Mouse (Mus musculus): ENCODE measurements around the gene Slc23a3.

Gene Slc23a3

DNA sequence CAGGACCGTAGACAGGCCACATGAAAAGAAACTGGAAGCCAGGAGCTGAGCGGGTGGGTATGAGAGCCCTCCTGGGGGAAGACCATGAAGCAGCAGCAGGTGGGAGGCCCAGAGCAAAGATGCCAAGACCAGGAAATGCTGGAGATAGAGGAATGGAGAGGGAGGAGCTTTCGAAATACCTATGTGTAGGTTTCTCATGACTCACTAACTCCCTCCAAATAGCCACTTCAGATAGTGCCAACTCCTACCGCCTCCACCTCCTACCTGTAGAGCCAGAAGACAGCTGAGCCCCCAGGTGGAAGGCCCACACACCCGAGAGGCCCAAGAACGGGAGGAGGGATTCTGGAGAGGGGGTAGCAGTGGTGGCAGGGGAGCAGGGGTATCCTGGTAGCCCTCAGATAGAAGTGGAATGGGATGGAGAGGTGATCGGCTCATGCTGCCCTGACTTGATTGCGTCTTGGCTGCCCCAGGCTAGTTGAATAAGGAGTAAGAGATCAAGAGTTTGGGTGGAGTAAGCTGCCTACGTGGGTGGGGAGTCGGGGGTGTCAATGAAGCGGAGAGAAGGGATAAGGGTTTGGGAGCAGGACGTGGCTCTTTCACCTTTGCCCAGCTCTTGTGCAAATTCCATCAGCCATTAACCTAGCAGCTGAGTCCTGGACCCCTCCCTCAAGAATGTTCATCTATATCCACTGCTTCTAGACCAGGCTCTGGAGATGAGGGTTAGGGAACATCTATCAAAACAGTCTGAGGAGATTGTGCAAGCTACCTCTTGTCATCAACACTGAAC lies at the start of gene Slc23a3:
Gene Slc23a3 (minus strand): TSS at position 470 of the 787 bp plus-strand sequence.
- no peak for DNase-seq (ENCODE audit: inconsistent ontology term)

DNA sequence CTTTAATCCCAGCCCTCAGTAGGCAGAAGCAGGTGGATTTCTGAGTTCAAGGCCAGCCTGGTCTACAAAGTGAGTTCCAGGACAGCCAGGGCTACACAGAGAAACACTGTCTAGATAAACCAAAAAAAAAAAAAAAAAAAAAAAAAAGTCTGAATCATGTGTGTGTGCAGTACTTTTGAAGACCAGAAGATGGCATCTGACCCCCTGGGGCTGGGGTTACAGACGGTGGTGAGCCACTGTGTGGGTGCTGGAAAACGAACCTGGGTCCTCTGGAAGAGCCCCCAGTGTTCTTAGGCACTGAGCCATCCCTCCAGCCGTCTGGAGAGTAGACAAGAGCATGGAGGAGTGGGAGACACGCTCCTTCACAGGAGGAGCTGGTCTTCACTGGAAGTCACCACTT lies 48.5 kb upstream of the Slc23a3 start:
- no peak for DNase-seq (ENCODE audit: inconsistent ontology term)

DNA sequence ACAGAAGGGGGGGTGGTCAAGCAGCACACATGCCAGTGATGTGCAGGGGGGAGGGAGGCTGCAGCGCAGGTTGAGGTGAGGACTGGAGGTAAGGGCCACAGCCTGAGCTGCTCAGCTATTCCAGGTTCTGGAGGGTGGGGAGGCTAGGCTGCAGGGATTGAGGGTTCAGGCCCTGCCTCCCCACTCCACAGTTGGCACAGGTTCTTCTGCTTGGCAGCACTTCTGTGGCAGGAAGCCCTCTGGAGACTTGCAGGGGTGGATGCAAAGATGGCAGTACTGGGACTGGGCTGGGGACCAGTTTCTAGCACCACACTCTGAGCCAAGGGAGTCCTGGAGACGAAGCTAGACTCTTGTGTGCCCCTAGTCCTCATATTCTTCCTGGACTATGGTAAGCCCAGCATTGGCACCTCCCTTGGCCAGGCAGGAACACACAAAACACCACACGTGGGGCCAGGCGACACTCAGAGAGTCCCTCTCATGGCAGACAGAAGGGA lies 47.7 kb upstream of the Slc23a3 start:
- DNase-seq (ENCODE audit: inconsistent ontology term): no peak

DNA sequence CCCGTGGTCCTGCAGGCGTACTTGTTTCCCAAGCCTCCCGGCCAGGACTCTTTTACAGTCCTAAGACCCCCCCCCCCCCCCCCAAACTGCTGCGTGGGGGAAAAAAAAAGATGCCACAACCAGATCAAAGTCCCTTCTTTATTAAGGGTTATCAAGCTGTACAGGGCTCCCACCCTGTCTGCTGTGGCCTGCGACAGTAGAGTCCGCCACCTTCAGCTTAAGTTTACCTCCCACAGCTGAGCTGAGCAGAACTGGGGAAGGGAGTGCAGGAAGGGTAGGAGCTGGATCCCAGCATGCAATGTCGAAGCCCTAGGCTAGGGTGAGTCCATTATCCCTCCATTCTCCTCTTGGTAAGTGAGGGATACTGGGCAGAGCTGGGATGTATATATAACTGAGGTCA lies 47.1 kb upstream of the Slc23a3 start:
- DNase-seq (ENCODE audit: inconsistent ontology term): no peak

DNA sequence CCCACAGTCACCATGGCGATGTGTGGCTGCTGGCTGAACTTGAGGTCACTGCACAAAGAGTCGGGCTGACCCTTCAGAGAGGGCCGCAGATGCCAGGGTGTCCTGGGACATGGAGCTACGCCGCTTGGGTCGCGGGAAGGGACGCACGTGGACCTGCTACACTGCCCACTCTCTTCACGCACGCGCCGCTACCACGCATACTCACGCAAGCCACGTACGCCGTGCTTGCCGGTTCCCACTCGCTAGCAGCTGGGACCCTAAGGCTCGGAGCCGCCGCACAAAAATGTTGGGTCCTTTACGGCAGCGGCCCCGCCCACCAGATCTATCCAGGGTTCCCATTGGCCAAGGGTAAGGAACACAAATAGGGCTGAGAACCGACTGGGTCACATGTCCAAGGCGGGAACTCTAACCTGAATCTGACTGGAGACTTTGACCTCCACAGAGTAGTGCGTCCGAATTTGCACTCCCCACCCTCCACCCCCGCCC lies 46.5 kb upstream of the Slc23a3 start, which contains the start of gene Abcb6:
Gene Abcb6 (minus strand): TSS at position 288 of the 486 bp plus-strand sequence.
- peak; percentile 89 for DNase-seq (ENCODE audit: inconsistent ontology term)

DNA sequence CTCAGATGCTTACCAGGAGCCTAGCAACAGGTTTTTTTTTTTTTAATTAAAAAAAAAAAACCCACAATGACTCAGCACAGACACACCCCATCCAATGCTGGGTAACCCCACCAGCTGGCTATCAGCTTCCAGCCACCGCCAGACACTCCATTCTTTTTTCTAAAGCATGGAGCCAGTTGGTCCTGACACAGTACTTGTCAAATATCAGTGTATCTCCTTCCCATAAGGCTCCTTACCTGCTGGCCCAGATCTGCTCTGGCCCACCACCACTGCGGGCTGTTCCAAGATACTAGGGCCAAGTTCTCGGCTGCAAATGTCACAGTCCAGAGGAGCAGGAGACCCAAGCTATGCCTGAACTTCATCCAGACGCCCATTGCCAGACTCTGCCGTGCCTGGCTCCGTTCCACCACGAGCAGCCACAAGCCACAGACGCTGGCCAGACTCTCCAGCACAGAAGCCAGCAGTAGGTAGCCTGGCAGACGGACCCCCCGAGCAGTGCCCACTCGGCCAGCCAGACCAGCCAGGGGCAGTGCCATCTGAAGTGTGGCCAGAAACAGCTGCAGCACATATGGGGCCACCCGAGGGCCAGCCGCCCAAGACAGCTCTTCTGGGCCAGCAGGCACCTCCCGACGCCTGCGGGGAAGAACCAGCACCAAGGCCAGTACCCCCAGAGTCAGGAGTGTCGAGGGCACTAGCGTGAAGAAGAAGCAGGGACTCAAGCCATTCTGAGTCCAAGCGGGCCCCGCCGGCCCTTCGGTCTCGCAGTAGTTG lies 45.8 kb upstream of the Slc23a3 start:
- peak; percentile 85 for DNase-seq (ENCODE audit: inconsistent ontology term)

DNA sequence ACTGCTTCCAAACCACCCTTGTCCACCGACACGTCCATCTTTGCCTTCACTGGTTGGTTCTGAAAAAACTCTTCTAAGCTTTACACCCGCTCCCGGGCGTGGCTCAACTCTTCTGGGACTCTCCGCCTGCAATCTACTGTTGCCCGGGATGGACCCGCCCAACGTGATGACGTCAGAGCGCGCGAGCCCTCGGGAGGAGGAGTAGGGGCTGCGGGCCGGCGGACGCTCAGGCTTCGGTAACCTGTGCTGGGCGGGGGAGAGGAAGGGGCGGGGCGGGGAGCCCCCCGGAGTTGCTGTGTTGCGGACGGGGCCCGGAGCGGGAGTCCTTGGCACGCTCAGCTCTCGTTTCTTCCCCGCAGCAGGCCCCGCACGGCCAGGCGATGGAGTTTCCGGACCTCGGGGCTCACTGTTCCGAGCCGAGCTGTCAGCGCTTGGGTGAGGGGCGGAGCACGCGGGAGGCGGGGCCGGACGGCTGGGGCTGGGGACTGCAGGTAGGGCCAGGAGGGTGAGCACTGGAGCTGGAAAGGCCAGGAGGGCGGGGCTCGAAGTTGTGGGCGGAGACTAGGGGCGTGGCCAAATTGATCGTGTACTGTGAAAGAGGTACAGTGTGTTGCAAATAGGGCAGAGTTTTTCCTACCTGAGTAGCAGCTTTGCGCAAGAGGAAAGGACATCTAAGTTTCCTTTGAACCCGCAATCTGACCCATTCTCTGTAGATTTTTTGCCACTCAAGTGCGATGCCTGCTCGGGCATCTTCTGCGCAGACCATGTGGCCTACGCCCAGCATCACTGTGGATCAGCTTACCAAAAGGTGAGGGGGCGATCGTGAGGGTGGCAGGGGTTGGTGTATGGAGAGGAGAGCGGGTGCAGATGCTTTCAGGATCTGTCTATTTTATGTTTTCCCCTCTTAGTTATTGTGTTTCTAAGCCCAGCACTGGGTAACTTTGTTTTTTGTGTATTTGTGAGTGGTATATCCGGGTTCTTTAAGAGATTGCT lies 35.1 kb upstream of the Slc23a3 start, which contains the start of gene Zfand2b:
Gene Zfand2b (plus strand): TSS at position 175 of the 993 bp plus-strand sequence.
- DNase-seq (ENCODE audit: inconsistent ontology term): peak; percentile 98

DNA sequence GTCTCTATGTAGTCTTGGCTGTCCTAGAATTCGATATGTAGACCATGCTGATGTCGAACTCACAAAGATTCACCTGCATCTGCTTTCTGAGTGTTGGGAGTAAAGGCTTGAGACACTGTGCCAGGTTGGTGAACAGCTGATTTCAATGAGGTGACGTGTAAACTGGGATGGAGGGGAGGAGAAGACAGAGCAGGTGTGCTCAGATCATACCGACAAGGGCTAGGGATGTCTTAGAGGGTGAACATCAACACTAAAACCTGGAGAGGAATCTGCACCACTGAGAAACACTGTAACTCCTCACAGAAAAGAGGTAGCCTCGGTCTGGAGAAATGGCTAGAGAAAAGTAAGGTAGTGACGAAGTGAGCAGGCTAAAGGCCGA lies 34.4 kb upstream of the Slc23a3 start:
- DNase-seq (ENCODE audit: inconsistent ontology term): no peak

DNA sequence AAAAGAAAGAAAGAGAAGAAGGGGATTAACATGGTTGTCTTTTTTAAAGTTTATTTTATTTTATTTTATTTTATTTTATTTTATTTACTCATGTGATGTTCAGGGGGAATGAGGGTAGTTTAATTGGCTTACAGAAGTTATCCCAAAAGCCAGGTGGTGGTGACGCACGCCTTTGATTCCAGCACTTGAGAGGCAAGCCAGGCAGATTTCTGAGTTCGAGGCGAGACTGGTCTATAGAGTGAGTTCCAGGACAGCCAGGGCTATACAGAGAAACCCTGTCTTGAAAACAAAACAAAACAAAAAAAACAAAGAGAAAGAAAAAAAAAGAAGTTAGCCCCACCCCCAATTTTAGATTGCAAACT lies 26.5 kb upstream of the Slc23a3 start:
- no peak for DNase-seq (ENCODE audit: inconsistent ontology term)

DNA sequence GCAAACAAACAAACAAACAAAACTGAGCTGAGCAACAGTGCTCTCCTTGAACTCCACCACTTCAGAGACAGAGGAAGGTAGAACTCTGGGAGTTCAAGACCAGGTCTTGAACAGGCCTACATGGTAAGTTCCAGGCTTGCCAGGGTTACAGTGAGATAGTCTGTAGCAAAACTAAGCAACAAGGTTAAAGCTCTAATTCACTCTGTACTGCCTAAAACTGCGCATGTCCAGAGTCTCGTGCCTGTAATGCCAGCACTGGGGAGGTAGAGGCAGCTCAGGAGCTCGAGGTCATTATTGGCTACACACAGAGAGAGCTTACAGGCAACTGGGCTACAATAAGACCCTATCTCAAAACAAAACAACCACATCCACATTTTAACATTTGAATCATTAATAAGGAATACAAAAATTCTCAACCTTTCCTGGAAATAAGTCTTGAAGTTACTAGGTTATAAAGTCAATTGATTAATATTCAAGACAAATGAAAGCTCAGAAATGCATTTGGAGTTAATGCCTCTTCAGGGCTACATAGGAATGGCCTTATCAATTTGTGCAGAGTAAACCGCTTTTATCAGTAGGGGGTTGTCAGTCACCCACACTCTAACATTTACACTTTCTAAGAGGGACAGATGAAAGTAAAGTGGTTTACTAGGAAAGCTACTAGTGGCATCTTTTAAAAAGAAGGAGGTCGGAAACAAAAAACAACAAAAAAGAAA lies 26.0 kb upstream of the Slc23a3 start:
- DNase-seq (ENCODE audit: inconsistent ontology term): no peak

DNA sequence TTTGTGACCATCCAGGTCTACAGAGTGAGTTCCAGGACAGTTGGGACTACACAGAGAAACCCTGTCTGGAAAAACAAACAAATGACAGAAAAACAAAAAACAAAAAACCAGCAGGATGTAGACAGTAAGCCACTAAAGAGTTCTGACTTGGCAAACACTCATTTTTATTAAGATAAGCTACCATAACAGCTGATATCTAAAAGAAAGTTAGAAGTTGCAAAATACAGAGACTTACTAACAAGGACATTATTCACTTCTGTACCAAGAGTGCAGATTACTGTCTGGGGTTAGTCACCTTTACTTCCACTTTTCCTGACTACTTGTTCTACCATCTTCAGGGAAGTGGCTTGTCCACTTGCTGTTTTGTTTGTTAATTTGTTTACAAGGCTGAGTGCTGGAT lies 25.3 kb upstream of the Slc23a3 start:
- no peak for DNase-seq (ENCODE audit: inconsistent ontology term)

DNA sequence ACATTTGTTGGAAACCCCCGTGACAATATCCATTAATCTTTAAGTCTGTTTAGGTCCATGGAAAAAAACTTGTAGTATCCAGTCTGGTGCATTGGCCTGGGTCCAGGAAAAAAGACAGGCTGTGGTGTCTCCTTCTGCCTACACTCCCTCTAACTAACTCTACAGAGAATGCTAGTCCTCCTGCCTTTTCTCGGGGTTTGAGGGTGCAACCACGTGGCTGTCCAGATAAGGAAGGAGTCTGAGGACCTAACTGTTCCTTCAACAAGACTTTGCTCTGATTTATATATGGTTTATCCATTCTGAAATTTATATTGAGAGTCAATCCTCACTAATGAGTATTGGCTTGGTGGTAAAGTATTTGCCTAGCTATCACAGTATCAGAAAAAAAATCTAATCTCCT lies 22.1 kb upstream of the Slc23a3 start:
- DNase-seq (ENCODE audit: inconsistent ontology term): no peak

DNA sequence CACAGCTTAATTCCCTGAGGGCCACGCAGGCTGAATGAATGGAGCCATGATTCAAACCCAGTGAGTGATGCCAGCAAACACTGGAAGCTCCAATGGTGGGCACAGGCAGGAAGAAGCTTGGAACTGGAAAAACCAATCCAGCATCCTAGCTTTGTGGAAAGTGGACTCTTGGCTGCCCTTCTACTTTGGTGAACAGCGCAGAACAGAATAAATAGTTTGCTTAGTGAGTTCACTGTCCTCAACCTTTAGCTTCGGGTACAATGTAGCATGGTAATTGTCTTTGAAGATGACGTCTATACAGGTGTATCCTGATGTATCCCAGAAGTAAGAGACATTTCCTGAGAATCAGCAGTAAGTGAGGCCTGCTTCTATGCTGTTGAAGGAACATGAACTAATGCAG lies 15.0 kb upstream of the Slc23a3 start:
- DNase-seq (ENCODE audit: inconsistent ontology term): no peak

DNA sequence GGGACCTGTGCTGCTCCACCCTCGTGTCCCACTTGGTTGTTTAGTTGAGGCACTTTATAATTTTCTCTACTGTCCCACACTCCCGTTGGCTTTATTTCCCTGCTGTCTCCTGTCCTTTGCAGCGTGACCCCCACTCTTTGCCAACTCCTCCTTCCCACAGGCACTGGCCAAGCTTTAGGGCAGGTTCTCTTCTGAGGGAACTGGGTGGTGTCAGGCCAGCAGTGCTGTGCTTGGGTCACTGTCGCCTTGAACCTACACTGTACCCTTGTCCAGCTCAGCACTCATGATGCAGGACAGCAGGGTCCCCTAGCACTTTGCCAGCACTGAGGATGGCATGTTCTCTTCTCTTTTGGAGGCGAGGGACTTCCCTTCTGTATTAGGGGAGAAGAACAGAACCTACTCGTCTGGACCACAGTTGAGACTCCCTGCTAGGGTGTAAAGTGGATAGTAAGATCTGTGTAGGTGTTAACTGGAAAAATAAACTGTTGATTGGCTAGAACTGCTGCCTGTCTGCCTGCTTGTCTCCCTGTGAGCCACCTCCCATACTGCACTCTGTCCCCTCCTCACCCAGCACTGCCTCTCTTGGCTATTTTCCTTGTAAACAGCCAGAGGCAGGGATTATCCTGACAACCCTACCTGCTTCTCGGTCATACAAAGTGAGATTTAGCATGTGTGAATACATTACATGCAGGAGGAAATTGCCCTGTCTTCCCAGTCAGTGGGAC lies 13.9 kb upstream of the Slc23a3 start:
- no peak for DNase-seq (ENCODE audit: inconsistent ontology term)

DNA sequence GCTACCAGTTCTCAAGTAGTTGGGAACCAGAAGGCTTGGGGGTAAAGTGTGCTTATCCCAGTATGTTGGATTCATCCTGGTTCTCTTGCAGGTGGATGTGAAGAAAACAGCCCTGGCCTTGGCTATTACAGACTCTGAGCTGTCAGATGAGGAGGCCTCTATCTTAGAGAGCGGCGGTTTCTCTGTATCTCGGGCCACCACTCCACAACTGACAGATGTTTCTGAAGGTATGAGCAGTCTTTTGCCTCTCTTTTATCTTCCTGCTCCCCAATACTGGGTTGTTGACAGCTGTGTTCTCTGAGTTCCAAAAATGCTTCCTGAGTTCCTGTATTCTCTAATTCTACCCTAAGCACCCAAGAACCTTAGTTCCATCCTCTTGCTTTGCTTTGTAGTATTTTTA lies 11.9 kb upstream of the Slc23a3 start:
- DNase-seq (ENCODE audit: inconsistent ontology term): no peak

DNA sequence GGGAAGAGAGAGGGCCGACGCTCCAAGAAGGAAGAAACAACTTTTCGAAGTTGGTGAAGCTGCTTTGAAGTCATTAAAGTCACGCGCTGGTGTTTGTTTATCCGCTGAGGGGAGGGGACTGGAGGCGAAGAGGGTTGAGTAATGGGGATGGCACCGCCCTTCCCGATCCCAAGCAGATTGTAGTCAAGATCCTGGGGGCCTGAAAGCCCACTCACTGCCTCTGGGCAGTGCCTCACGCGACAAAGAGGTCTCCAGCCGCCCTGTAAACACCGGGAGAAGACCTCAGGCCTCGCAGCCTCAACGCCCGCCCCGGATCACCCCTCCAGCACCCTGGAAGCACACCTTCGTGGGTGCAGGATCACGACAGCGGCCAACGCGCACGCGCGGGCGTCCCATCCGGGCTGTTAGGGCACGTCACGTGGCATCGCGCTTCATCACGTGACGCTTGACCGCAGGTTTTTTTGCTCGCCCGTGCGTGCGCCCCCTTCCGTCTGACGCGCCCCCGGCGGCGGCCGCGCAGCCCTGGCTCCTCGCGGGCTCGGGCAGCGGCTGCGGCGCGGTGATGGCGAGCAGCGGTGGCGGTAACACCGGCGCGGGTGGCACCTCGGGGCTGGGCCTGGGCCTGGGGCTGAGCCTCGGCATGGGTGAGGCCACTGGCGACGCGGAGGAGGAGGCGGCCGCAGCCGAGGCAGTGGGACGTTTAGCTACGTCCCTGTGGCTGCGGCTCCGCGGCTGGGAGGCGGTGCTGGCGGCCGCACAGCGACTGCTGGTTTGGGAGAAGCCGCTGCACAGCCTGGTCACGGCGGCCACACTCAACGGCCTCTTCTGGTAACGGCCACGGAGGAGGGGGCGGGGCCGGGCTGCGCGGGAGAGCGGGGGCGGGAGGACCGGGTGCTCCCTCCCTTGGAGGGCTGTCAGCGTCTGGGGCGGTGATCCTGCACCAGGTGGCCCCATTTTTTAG lies 8.9 kb upstream of the Slc23a3 start, which contains the start of the genes Cnppd1 and Retreg2:
Gene Cnppd1 (minus strand): TSS at position 411 of the 961 bp plus-strand sequence.
Gene Retreg2 (plus strand): TSS at position 478 of the 961 bp plus-strand sequence.
- peak; percentile 97 for DNase-seq (ENCODE audit: inconsistent ontology term)

DNA sequence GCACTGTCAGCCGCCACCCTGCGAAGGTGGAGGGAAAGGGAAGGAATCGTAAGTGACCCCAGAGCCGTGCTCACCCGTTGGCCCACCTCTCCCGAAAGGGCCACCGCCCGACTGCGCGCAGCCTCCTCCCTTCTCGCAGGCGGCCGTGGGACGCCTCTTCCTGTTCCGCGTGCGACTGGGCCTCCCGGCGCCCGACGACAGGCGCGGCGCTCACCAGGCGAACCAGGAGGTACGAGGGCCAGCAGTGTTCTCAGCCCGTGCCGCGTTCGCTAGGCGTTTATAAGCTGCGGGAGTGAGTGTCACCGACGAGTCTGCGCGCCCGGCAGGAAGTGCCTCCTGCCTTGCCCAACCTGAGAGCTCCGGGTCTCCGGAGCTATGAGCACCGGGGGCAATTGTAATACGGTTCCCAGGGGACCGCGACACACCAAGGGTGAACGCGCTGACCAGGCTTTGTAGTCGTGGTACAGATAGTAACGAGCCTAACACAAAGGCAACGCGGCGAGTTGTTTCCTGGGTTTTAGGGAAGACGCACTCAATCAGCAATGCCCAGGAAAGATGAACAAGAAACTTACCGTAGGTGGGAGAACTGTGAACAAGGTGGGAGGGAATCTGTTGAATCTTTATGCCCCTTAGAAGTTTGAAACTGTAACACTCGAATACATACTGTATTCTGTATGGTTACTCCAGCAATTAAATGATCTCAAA lies 7.9 kb upstream of the Slc23a3 start:
- peak; percentile 72 for DNase-seq (ENCODE audit: inconsistent ontology term)

DNA sequence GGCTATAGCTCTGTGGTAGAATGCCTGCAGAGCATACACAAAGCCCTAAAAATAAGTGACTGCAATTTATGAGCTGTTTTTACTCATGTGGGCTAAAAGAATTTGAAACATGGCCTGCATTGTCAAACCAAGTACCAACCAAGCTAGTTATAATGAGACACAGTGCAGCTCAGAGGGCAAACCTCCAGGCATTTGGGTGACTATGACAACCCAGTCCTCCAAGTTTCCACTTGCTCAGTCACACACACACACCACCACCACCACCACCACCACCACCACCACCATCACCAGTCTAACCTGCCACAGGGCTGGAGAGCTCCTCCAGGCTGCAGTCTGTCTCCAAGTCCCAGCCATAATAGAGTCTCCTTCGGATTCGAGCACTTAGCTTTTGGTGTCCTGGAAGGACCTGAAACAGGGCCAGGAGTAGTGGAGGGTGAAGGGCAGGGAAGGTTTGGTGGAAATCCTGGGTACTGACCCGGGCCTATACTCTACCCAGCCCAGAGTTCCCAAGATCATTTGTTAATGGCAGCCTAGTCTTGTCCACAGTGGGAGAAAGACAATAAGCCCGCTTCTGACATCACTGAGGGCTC lies 7.0 kb upstream of the Slc23a3 start:
- DNase-seq (ENCODE audit: inconsistent ontology term): peak; percentile 87
